Mouse (Mus musculus) thymus, adult 2 months (tissue): ENCODE data around the gene Fgf12.

Experiments
- CTCF ChIP-seq: fragments of 200-500 bp; IDR thresholded peaks from 2 replicates; pipeline ENCODE4 v1.5.1; 2012; ENCODE audit warnings: mild to moderate bottlenecking, control low read depth, low read length, moderate library complexity, borderline replicate concordance; ENCODE audit not compliant: control insufficient read depth, poor library complexity, insufficient read depth; ENCODE audit errors: extremely low read depth
- POLR2A ChIP-seq: fragments of 200-500 bp; IDR thresholded peaks from 2 replicates; pipeline ENCODE4 v1.6.1; 2012; ENCODE audit warnings: mild to moderate bottlenecking, low read length, control low read depth, moderate library complexity; ENCODE audit not compliant: control insufficient read depth, poor library complexity, insufficient read depth; ENCODE audit errors: extremely low read depth

DNA sequence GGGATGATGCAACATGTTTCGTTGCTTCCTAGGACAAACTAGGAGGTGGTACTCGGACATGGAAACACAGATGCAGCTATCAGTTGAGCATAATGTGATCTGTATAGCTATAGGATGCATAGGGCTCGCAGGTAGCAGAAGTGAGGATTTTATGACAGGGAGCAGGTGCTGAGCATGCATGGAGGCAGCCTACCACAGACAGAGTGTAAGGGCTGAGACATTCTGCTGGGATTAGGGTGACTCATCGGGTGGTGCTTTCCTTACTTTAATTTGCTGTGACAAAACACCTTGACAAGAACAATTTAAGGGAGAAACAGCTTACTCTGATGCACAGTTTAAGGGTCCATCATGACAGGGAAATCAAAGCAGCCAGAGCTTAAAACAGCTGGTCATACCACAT is 363.8 kb downstream of the Fgf12 start:
- no peak for TF ChIP-seq CTCF
- no peak for TF ChIP-seq POLR2A
